Mouse (Mus musculus): ENCODE results near the gene Memo1.
A peak's percentile ranks its signal among the peaks of the same experiment; 100 is the strongest.

The Memo1 gene

DNA sequence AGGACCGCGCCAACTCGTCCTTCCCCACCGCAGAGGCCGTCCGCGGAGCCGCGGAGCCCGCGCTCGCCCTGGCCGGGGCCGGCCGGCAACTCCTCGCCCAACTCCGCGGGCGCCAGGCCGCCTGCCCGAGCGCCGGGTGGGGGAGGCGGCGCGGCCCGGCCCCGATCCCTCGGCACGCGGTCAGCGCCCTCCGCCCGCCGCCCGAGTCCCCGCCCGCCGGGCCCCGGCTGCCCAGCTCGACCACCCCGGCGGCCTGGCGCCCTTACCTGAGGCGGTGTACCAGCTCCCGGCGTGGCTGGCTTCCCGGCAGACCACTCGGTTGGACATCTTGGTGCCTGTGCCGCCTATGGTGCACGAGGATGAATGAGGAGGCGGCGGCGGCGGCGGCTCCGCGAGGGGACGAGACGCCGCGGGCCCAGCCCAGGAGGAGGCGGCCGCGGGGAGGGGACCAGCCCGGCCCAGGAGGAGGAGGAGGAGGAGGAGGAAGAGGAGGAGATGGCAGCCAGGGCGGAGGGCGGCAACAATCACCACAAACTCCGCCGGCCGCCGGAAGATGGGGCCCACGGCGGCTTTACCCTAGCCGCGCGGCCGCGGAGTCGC, 795 bp downstream of the Memo1 start:
- peak; percentile 63 to 73 for DNase-seq (ENCODE audit: low spot score in 2 of 2)

DNA sequence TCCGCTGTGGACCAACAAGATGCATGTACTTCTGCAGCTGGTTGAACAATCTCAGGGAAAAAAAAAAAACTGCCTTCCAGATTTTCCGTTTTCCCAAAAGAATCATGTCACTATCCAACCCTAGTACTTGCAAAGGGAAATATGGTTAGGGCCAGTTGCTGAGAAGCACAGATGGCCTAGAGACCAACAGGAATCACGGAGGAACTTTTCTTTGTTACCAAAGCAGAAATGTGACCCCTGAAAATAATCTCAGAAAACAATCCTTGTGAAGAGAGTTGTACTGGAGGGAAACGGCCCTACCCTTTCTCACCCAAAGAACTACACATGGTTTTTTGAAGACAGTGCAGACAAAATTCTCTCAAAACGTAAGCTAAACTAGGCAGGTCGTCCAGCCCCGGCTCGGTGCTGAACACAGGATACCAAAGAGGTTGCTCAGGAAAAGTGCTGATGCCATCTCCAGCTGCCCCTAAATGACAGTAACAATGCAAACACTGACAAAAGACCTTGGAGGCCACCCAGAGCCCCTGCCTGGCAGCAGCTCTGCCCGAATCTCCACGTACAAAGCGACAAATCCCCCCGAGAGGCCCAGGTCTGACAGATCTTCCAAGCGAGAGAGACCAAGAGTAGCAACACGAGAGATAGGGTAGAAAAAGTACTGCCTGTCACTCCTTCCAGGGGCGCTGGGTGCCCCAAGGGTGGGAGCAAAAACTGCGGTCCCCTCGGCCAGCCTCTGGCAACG, 1.5 kb downstream of the Memo1 start:
- peak; percentile 17 to 43 for DNase-seq (ENCODE audit: low spot score in 2 of 2)

DNA sequence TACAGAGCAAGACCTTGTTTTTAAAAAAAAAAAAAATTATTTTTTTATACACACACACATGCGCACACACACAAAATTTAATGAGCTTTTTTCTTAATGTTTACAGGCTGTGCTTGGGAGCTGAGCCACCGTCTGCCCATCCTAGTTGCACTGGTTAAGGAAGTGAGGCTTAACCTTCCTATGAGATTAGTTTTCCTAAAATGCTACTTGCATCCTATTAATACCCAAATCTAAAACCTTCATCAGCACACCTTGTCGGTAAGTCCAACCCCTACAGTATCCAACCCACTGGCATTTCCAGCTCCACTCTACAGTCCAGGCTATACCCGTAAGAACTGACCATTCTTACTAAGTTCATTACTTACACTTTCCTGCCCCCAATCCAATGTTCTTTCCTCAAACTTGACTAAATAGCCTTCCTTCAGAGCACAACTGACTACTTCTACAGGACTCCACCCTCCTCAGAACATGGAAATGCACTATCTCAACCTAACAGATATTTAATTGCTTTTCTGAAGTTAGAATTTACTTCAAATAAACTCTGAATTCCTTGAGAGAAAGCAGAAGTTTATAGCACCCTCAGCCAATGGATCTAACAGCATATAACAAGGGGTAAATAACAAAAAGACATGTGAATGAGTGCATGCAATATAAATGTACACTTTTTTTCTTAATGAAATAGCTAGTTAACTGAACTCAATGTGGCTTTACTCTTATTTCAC, 3.5 kb downstream of the Memo1 start:
- no peak for DNase-seq (ENCODE audit: low spot score in 2 of 2)

DNA sequence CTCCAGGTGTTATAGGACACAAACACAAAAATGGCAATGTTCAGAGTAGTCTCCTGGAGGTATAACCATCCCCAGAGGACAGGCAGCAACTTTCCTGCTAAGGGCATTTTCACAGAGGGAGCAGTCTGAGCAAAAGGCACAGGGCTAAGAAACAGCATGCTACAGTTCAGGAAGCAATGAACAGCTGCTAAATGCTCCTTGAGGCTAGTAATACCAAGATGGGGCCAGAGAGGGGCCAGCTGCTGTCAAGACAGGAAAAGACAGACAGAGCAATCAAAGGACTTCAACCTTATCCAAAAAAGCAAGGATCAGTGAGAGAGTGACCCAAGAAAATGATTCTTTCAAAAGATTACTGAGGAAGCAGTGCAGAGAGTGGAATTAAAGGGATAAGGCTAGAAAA, 4.5 kb downstream of the Memo1 start:
- DNase-seq (ENCODE audit: low spot score in 2 of 2) = no peak

DNA sequence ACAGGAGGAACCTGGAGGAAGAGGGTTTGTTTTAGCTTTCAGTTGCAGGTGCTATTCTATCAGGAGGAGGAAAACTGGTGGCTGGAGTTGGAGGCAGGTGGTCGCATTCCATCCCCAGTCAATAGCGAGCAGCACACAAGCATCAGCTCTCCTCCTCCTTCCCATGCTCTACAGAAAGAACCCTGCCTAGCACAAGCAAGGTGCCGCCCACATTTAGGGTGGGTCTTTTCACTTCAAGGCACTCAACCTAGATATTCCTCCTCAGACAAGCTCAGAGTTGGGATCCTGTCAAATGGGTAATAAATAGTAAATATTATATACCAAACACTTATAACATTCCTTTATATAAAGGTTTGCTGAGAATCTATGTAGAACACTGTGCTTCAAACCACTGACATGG, 5.1 kb downstream of the Memo1 start:
- no peak for DNase-seq (ENCODE audit: low spot score in 2 of 2)

DNA sequence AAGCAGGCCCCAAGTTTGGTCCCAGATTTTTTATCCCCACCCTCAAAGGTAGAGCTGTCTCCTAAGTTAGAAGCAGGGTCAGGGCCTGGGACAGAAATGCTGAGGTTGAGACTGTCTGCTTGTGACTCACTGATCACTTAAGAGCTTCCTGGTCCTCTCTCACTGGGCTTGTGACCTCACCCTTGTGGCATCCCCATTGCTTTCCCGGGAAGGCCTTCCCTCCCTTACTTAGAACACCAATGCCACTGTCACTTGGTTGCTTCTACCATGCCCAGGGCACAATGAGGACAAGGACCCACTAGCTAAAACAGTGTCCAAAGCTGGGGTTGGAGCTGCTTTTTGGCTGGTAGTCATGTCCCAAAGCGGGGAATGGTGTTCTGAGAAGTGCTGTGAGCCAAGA, 6.7 kb downstream of the Memo1 start:
- no peak for DNase-seq (ENCODE audit: low spot score in 2 of 2)

DNA sequence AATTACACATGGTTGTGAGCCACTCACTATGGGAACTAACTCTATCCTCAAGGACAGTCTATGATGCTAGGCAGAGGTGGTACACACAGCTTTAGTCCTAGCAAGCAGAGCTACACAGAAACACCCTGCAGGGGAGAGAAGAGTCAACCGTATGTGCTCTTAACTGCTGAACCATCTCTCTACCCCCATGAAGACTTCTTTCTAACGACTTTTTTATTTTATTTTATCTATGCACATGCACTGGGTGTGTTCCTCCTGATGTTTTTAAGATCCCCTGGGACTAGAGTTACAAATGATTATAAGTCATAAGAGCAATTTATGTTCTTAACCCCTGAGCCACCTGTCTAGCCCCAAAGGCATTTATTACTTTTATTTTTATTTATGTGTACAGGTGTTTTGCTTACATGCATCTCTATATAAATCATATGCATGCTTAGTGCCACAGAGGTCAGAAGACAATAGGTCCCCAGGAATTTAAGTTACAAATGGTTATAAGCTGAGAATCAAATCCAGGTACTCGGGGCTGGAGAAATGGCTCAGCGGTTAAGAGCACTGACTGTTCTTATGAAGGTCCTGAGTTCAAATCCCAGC, 9.1 kb downstream of the Memo1 start:
- DNase-seq (ENCODE audit: low spot score in 2 of 2) = no peak

DNA sequence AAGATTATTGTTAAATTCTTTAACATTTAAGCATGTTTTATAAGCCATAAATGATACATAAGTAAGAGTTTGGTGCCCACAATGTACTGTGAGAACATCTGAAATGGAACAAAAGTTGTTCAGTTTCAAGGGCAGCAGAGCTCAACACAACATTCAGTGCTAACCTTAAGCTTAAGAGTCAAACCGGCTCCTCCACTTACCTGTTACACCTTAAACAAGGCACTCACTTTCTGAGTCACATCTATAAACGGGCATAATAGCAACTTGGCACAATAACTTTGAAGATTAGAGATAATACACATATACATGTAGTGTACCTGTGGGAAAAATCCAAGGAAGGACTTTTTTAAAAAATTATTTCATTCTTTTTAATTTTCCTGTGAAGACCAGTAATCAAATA, 9.6 kb downstream of the Memo1 start:
- DNase-seq (ENCODE audit: low spot score in 2 of 2) = no peak

DNA sequence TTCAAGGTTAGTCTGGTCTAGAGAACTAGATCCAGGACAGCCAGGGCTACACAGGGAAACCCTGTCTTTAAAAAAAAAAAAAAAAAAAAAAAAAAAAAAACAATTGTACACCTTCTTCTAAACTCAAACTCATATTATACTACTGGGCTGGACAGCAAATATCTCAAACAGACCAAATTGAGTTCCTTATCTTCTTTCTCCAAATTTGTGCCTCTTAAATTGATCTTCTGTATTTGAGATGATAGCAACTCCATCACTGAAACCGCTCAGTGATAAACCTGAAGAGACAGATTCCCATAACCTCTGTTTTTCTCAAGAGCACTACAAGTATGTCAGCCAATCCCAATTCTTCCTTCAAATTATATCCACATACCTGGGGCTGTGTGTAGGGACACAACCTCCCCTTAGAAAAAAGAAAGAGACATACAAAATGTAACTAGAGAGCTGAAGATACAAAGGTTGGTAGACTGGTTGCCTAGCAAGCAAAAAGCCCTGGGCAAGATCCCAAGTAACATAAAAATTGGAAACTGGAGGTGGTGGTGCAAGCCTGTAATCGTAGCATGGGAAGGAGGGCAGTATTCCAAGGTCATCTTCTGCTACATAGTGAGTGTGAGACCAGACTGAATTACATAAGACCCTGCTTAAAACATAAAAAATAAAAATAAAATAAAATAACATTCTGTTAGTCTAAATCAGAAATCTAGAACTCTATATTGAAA, 10.8 kb downstream of the Memo1 start:
- DNase-seq (ENCODE audit: low spot score in 2 of 2) = no peak

DNA sequence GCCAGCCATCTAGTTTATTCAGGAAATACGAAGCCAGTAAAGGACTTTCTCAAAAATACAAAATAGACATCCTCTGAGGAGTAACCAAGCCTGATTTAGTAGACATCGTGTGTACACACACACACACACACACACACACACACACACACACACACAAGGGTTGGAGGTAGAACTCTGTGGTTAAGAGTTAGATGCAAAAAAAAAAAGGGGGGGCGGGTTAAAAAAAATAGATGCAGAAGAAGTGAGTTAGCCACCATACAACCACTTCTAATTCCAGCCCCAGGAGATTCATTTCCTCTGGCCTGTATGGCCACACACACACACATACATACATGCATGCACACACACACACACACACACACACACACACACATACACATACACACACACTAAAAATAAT, 13.3 kb downstream of the Memo1 start:
- DNase-seq (ENCODE audit: low spot score in 2 of 2) = no peak

DNA sequence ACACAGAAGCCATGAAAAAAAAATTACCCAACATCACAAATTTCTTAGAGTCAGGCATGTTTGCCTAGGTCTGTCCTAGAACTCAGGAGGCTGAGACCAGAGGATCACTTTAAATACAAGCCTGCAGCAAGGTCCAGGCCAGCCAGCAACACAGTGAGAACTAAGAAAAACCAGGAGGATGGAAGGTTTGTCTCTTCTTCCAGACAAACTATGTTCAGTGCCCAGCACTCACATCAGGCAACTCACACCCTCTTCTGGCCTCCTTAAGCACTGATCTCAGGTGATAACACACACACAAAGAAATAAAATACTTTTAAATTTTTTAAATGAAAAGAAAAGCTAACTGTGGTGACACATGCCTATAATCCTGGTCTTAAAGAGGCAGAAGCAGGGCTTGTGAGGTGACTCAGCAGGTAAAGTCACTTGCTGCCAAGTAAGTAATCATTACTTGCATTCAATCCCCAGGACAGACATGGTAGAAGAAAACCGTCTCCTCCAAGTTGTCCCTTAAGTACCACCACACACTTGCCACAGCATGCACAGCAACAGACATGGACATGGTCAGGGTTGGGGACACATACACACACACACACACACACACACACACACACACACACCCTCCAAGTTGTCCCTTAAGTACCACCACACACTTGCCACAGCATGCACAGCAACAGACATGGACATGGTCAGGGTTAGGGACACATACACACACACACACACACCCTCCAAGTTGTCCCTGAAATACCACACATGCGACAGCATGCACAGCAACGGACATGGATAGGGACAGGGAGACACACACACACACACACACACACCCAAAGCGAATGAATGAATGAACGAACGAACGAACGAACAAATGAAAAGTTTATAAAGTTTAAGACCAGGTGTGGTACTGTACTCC, 16.1 kb downstream of the Memo1 start:
- no peak for DNase-seq (ENCODE audit: low spot score in 2 of 2)

DNA sequence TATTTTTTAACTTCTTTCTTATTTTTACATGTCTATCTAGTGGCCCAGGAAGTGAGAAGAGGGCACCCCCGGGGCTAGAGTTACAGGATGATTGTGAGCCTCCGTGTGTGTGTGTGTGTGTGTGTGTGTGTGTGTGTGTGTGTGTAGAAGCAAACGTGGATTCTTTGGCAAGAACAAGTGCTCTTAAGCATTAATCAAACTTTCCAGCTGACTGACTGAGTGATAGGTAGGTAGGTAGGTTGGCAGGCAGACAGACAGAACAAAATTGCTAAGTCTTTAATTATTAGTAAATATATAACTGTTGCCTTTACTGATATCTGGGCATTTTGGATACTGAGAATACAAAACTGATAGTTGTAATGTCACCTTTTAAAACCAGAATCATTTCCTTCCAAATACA, 20.9 kb downstream of the Memo1 start:
- DNase-seq (ENCODE audit: low spot score in 2 of 2) = no peak

DNA sequence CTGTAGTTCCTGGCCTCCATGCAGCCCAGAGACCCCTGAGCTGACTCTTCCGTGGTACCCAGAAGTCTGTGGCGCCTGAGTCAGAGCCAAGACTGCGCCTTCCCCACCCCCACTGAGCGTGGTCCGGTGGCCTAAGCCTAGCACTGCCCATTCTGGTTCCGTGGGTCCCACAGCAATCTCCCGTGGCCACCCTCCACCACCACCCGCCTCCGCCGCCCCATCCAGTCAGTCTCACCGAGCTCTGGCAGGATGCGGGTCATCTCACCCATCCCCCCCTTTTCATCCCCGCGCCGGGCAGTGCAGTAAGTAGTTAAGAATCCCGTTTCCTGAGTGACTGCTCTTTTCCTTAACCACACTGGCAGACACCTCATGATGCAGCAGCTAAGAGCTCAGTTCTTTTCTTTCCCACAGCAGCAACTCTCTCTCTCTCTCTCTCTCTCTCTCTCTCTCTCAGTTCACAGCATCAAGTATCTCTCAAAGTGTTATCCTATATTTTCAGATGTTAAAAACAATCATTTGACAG, 22.6 kb downstream of the Memo1 start:
- DNase-seq (ENCODE audit: low spot score in 2 of 2) = no peak

DNA sequence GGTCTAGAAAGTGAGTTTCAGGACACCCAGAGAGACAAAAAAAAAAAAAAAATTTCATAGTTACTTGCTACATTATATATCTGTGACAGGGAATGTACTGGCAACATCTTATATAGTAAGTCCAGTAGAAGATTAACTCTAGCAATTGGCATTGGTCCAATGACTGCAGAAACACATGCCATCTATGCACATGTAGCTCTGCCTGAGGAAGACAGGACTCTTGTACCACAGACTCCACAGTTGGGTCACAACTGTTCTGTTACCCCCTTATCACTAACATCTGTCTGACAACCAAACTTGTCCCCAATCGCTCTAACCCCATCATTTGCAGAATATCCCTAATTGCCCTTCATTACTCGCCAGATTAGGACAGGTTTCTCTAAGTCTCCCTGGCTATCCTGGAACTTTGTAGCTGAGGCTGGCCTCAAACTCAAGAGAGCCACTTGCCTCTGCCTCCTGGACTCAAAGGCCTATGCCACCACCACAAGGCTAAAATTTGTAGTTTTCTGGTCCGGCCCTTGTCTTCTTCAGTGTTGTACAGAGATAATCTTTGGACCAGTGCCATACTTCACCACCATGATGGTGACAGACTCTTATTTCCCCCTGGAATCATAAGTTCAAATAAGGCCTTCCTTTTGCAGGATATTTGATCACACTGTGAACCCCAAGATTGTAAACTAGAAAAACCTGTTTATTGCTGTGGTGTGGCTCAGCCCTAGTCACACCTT, 23.6 kb downstream of the Memo1 start:
- no peak for DNase-seq (ENCODE audit: low spot score in 2 of 2)

DNA sequence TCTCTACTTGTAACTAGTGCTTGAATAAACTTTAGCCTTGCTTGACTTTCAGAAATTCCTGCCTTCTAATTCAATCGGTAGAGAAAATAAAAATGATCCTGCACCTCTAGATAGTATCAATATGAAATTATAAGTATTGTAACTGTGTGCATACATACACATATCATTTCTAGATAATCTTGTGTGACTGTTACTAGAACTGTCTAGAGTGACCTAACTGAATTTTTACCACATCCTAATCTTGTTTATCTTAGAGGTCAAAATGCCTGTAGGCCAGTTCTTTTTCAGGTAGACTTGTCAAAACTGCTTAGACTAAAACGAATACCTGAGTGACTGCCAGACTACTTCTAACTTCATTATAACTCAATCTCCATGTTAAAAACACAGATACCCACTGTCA, 25.1 kb downstream of the Memo1 start:
- DNase-seq (ENCODE audit: low spot score in 2 of 2) = no peak

DNA sequence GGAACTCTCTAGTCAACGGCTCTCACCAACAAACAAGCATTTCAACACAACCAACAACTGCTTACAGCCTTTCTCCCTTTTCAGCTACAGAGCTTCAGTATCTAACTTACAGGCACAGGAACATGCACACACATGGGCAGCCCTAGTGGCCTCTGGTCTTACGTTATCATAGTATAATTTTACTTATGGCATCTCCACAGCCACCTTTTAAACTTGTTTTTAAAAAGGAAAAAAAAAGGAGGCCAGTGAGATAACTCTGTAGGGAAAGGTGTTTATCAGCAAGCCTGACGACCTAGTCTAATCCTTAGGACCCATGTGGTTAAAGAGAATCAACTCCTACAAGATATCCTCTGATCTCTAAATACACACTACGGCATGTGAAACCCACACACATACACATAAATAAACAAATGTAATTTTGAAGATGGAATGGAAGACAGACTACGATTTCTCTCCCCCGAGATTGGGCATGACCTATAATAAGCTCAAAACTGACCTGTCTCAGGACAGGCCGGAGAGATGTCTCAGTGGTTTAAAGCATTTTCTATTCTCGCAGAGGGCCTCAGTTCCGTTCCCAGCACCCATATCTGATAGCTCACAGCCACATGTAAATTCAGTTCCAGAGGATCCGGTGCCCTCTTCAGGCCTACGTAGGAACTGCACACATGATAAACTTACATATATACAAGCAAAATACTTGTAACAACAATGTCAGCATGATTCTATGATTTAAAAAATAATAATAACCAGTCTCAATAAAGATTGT, 27.7 kb downstream of the Memo1 start:
- no peak for DNase-seq (ENCODE audit: low spot score in 2 of 2)

DNA sequence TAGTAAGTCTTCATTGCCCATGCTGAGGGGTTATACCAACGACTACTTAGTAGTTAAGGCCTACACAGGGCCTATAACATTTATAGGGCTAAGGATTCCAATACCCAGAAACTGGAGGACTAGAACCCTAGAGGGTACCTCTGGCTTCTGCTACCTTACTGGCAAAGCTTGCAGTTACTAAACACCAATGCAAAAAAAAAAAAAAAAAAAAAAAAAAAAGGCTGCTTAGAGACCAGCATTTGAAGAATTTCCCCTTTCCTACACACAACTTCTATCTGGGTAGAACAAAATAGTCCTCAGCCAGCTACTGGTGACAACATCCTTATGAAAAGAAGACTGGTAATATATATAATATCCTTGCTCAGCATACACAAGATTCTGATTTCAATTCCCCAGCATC, 29.7 kb downstream of the Memo1 start:
- DNase-seq (ENCODE audit: low spot score in 2 of 2) = no peak

DNA sequence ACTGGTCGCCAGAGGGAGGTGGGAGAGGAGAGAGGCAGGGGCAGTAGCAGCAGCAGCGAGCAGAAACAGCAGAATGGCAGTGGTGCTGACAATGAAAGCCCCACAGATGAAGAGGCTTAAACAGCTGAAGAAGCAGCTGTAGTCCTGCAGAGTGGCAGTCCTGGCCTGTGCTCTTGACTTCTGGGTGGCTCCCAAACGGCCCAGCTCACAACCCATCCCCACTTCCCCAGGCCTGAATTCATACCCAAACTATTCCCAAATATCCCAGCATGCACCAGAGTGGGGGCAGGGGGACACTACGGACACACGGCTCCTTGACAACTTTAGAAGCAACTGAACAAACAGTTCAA, 30.2 kb downstream of the Memo1 start:
- no peak for DNase-seq (ENCODE audit: low spot score in 2 of 2)

DNA sequence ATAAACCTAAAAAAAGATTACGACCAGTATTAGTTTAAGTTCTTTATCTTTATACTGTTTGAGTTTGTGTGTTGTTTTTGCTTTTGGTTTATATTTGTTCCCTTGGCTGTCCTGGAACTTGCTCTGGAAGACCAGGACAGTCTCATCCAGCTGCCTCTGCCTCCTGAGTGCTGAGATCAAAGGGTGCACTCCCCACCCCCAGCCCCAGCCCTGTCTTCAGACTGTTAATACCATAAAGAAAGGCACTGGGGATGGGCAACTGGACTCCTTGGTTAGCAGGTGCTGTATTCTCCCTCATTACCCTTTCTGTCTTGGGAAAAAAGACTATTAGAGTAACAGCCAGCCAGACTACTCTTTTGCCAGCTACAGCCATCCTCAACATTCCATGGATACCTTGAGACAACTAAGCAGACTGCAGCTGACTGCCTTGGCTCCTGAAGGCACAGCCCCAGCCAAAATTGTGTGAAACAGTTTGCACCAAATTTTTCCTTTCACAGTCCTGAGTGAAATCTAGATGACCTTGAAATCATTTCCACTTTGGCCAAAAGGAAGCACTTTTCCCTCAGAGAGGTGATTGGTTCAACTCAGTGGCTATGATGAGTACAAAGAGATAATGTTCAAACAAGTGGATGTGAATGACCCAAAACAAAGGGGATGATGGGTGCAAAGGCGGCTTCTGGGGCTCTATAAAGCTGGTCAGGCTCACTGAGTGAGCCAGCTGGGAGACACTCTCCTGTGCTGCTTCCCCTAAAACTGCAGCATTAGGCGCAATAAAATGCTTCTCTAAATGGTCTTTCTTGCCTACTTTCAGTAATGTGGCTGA, 30.8 kb downstream of the Memo1 start:
- DNase-seq (ENCODE audit: low spot score in 2 of 2) = no peak
